Mouse (Mus musculus): ENCODE data around the gene Gm13119.
A peak's percentile ranks its signal among the peaks of the same experiment; 100 is the strongest.
"Not testable (repeated sequence)": the region's sequence is repeated elsewhere in the genome, so short reads cannot be mapped to it uniquely, and the experiment has no call there.

Gm13119 gene

DNA sequence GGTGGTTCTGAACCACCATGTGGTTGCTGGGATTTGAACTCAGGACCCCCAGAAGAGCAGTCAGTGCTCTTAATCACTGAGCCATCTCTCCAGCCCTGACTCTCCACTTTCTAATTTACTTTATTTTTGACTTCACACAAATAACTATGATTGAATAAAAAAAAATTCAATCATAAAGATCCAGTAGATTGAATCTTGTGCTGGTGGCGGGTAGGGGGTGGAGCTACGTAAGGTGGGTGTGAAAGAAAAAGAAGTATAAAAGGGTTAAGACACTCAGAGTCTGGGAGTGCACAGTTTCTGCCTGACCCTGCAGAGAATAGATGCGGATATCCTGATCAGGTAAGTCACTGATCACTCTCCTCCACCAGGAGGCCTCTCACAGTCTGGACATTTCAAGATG lies at the start of gene Gm13119:
TSS of gene Gm13119 (plus strand) at position 301 of the 400 bp plus-strand sequence.
- DNase-seq (ENCODE audit: low spot score): not testable (repeated sequence)

GRCm38 (mm10) chr4:144312666-144313460 lies 44.9 kb upstream of the Gm13119 start:
- not testable (repeated sequence) for DNase-seq (ENCODE audit: low spot score)

DNA sequence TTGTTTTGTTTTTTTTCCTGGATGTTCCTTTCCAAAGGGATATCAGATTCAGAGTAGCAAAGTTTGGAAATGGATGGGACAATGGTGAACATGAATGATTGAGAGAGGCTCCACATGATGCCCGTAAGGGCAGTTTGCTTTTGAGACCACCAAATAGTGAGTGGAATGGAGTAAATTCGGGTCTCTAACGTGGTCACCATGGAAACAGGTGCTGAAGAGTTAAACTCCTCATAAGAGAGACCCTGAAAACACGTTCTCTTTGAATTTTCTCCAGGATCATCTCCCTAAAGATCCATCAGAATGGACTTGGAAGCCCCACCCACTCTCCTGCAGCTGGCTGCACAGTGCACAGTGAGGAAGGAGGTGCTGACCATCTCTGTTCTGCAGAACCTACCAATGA lies 27.8 kb upstream of the Gm13119 start, which contains the start of gene Gm13128:
TSS of gene Gm13128 (plus strand) at position 301 of the 400 bp plus-strand sequence.
- DNase-seq (ENCODE audit: low spot score): not testable (repeated sequence)

DNA sequence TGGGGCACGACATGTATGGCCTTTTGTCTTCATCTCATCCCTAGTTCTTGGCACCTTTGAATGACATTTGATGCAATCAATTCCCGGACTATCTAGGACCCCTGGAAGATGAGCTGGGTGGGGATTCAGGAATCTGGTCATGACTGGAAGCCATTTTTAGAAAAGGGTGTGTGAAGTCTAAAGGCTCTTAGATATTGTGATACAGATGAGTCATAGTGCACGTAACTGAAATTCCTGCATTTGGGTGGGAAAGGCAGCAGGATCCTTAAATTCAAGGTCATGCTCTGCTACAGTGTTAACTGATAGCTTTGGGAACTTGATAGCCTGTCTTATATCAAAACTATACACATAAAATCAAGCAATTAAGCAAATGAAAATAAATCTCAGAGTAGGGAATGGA lies 21.9 kb upstream of the Gm13119 start:
- not testable (repeated sequence) for DNase-seq (ENCODE audit: low spot score)

DNA sequence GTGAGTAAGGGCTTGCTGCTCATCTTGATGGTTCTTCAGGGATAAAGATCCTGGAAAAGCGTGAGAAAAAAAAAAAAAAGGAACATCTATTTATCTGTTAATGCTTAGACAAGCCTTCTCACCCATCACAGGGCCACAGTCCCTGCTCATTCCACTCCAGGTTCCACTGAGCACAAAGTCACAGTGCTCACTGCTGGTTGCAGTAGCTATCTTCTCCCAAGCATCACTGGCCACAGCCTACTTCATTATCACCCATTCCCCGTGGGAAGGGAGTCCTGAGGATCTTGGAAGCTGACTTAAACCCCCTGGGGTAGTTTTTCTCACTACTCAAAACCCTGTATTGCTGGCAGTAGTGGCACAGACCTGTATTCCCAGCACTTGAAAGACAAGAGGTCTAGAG lies 20.2 kb downstream of the Gm13119 start, which contains the start of gene Pramef20:
TSS of gene Pramef20 (minus strand) at position 23 of the 400 bp plus-strand sequence.
- no peak for DNase-seq (ENCODE audit: low spot score)

GRCm38 (mm10) chr4:144396316-144396715 lies 38.6 kb downstream of the Gm13119 start:
- DNase-seq (ENCODE audit: low spot score): no peak

- DNase-seq (ENCODE audit: low spot score): no peak
Observed at GRCm38 (mm10) chr4:144402712-144403111, 45.0 kb downstream of the Gm13119 start.

DNA sequence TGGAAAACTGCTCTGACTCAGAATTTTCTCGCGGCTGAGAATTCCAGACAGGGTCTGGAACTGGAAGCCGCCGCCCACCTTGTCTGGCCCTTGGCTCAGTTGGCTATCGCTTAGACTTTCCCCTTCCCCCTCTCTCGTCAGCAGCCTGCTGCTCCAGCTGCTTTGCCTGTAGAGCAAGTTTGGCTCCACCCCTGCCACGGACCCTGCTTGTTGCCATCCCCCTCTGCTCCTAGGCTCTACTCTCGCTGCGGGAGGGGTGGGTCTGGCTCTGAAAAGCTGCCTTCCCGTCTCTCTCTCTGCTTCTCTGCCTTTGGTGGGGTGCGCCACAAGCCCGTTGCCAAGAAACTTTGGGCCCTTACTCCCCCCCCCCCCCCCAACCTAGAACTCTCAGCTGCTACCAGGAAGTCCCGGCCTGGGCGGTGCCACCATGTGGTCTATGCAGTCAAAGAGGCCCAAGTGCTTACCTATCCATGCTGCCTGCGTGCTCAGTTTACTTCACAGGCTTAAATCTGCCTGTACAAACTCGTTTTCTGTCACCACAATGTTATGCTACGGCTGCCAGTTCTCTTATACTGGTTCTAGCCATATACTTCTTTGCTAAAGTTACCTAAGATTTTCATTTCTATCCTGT lies 46.8 kb downstream of the Gm13119 start:
- DNase-seq (ENCODE audit: low spot score): peak; percentile 24

- DNase-seq (ENCODE audit: low spot score): no peak
Observed at GRCm38 (mm10) chr4:144406261-144406660, 48.5 kb downstream of the Gm13119 start.

DNA sequence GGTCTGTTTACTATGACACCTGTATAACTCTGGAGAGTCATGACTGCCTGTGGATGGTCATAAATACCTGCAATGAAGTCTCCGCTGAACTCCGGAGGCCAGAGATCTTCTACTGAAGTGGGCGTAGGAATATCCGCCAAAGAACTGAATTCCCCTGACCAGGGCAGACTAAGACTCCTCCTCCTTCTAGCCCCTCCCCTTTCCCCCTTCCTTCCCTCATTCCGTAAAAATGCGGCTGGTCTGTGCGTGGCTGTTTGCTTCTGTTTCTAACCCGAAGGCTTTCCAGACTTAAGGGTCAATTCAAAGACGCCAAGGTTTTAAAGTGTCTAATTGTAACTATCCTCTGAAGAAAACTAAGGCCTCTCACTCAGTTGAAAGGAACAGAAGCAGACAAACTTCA lies 50.5 kb downstream of the Gm13119 start, which contains the start of gene Pramef12:
TSS of gene Pramef12 (minus strand) at position 175 of the 400 bp plus-strand sequence.
- DNase-seq (ENCODE audit: low spot score): no peak
